Mouse (Mus musculus) cerebellum, adult 2 months (tissue): Measurements from ENCODE around the gene Gm20481.

ENCODE experiments used
- CTCF ChIP-seq: fragments of 200-500 bp; IDR thresholded peaks from 2 replicates; pipeline ENCODE4 v1.5.1; 2011; ENCODE audit warnings: low read depth, mild to moderate bottlenecking, control low read depth, low read length, moderate library complexity, borderline replicate concordance; ENCODE audit not compliant: insufficient read depth
- POLR2A ChIP-seq: fragments of 200-500 bp; IDR thresholded peaks from 2 replicates; pipeline ENCODE4 v1.6.1; 2011; ENCODE audit warnings: low read length, control low read depth, borderline replicate concordance; ENCODE audit not compliant: insufficient read depth

DNA sequence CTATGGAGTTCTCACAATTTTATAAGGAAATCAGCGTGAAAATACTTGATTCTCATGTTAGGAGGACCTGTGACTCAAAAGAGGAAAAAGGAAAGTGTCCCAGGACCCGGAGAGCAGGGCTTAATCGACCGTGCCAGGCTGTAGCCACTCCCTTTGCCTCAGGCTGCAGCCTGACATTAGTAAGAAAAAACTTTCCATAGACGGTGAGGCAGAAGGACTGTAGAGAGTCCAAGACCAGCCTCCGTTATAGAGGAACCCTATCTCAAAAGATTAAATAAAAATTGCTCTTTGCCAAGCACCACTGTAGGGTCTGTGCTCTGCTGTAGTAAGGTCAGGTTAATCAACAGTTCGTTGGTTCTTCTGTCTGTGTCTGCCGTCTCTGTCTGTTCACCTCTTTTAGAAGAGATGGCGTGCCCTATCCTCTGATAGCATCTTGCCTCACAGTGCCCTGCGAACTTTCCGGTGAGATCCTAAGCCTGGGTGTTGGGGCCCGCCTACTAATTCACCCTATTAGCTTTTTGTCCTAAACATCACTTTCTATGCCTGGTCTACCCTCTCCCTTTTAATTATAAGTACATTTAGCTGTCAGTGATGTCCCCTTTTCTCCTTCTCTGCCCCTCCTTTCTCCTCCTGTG, 9.7 kb upstream of the Gm20481 start:
- TF ChIP-seq CTCF = no peak
- no peak for TF ChIP-seq POLR2A
